In the genomic region with DNA sequence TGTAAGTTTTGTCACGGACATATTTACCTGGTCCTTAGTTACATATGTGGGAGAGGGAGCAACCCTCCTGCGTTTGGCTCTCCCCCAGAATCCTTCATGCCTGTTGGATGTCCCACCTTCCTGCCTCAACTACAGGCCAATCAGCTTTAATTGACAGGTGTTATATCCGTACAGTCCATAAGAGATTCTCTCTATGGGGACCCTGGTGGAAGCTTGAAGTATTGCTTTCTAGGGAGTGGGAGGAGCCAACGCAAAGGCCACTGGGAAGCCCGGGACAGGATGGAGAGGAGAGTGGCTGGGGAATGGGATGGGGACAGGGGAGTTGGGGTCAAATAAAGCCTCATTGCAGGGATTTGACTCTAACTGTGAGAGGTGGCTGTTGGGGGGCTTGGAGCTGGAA, we compare ENCODE assay signal across 23 mouse cellular contexts.
DNase-seq lines count a peak whose midpoint lies in the region; ATAC-seq and TF ChIP-seq lines count a peak whose summit lies in the region.
"Had no signal": no experiment of that assay in that cellular context is flagged by ENCODE, and none has a peak within 500 bp of the region (broad histone marks: within the 10 kb centered on the region; RNA-seq: fewer than 3 reads in every experiment).

No protein-coding gene starts in this region.

- H3K9me3 ChIP-seq in midbrain, postnatal 0 days (ENCODE audit: low read length) = no peaks in the 10 kb centered on the region
- peaks cover 4% of the 10 kb centered on the region; the same call in 1 of the 2 replicates for H3K9me3 ChIP-seq in midbrain, embryonic 14.5 days (ENCODE audit: control insufficient read depth, low read length)
- H3K9me3 ChIP-seq: embryonic facial prominence, embryonic 12.5 days had no signal

- no peak for DNase-seq in midbrain, postnatal 0 days (ENCODE audit: low spot score)
- DNase-seq in midbrain, embryonic 14.5 days = no peak
- DNase-seq in ES-CJ7 (ENCODE audit: low read depth, low spot score) (peak; percentile 69), R1 (ENCODE audit: low read depth, low spot score) (peak; percentile 93)
- DNase-seq in layer of hippocampus, adult 9-10 months (ENCODE audit: low spot score) = no peak
- DNase-seq in adrenal gland, postnatal 14 days = no peak
- DNase-seq: adrenal gland, adult 2 months; adrenal gland, postnatal 10 days; adrenal gland, postnatal 36 days; cerebellum, adult 11-12 months; cerebellum, adult 2 months; cerebellum, adult 9-10 months; cerebellum, postnatal 10 days; cerebellum, postnatal 25 days had no signal

- 0 out of 2 replicates have a peak, but pooled peaks have one; percentile 3 for TF ChIP-seq CTCF in midbrain, postnatal 0 days (IDR thresholded peaks at IDR 0.05)

- H3K27ac ChIP-seq in midbrain, postnatal 0 days (ENCODE audit: low read depth, low read length) = no peak overlapping the region
- no peak overlapping the region for H3K27ac ChIP-seq in midbrain, embryonic 14.5 days (replicated peaks; ENCODE audit: low read depth, low read length)
- H3K27ac ChIP-seq: embryonic facial prominence, embryonic 10.5 days; embryonic facial prominence, embryonic 12.5 days; forebrain, embryonic 10.5 days; forebrain, embryonic 12.5 days had no signal

- H3K36me3 ChIP-seq in midbrain, postnatal 0 days (ENCODE audit: insufficient read depth, low read length) = no peaks in the 10 kb centered on the region
- H3K36me3 ChIP-seq in midbrain, embryonic 14.5 days (ENCODE audit: control insufficient read depth, insufficient read depth, low read length) = no peaks in the 10 kb centered on the region
- H3K36me3 ChIP-seq: embryonic facial prominence, embryonic 10.5 days; embryonic facial prominence, embryonic 12.5 days; forebrain, embryonic 10.5 days; forebrain, embryonic 12.5 days had no signal

- no peaks in the 10 kb centered on the region for H3K4me1 ChIP-seq in midbrain, postnatal 0 days (ENCODE audit: insufficient read depth, low read length)
- H3K4me1 ChIP-seq in midbrain, embryonic 14.5 days (ENCODE audit: control insufficient read depth, insufficient read depth, low read length) = no peaks in the 10 kb centered on the region
- H3K4me1 ChIP-seq: embryonic facial prominence, embryonic 10.5 days; embryonic facial prominence, embryonic 12.5 days; forebrain, embryonic 10.5 days; forebrain, embryonic 12.5 days had no signal

- H3K9ac ChIP-seq in midbrain, postnatal 0 days (replicated peaks; ENCODE audit: low read length, poor library complexity, severe bottlenecking) = no peak overlapping the region
- no peak overlapping the region for H3K9ac ChIP-seq in midbrain, embryonic 14.5 days (replicated peaks; ENCODE audit: low read length)
- H3K9ac ChIP-seq: embryonic facial prominence, embryonic 12.5 days; forebrain, embryonic 12.5 days had no signal

- H3K4me2 ChIP-seq in midbrain, postnatal 0 days (ENCODE audit: low read depth, low read length, poor library complexity, severe bottlenecking) = no peak overlapping the region
- no peak overlapping the region for H3K4me2 ChIP-seq in midbrain, embryonic 14.5 days (ENCODE audit: low read length)
- H3K4me2 ChIP-seq: embryonic facial prominence, embryonic 12.5 days; forebrain, embryonic 12.5 days had no signal

- no peaks in the 10 kb centered on the region for H3K27me3 ChIP-seq in midbrain, postnatal 0 days (ENCODE audit: insufficient read depth, low read length)
- no peaks in the 10 kb centered on the region for H3K27me3 ChIP-seq in midbrain, embryonic 14.5 days (ENCODE audit: control insufficient read depth, insufficient read depth, low read length)
- H3K27me3 ChIP-seq: CH12.LX; embryonic facial prominence, embryonic 12.5 days; forebrain, embryonic 12.5 days had no signal

- ATAC-seq in midbrain, postnatal 0 days (ENCODE audit: low FRiP score) = no peak
- ATAC-seq in midbrain, embryonic 14.5 days (ENCODE audit: low FRiP score, low TSS enrichment) = no peak
- no peak for ATAC-seq in erythroid progenitor cell, adult 5-6 weeks (replicated peaks; ENCODE audit: low FRiP score, poor library complexity, severe bottlenecking)
- ATAC-seq: CD4-positive, CD25-positive, alpha-beta regulatory T cell, adult 4 months; forebrain, embryonic 14.5 days; forebrain, embryonic 16.5 days had no signal

- no peak overlapping the region for H3K4me3 ChIP-seq in midbrain, postnatal 0 days (ENCODE audit: low read depth, low read length)
- no peak overlapping the region for H3K4me3 ChIP-seq in midbrain, embryonic 14.5 days (replicated peaks; ENCODE audit: low read depth, low read length)
- H3K4me3 ChIP-seq: embryonic facial prominence, embryonic 10.5 days; embryonic facial prominence, embryonic 12.5 days; forebrain, embryonic 10.5 days; forebrain, embryonic 12.5 days had no signal

- WGBS in midbrain, postnatal 0 days = 91% methylated on average over 5 of the region's 5 CpGs
- WGBS in midbrain, embryonic 14.5 days = 87% methylated on average over 5 of the region's 5 CpGs

Comparison
In these comparisons a context has a peak if more than half of its experiments do, and no peak if none do; other contexts are left out.
1. DNase-seq: peak in ES-CJ7 (single experiment) and R1 (single experiment); none in midbrain, postnatal 0 days (single experiment), midbrain, embryonic 14.5 days (single experiment), layer of hippocampus, adult 9-10 months (single experiment) and adrenal gland, postnatal 14 days (single experiment).